Mouse (Mus musculus) myocyte (in vitro differentiated cells): ENCODE results near the gene Tmem56. TPM values are rescaled to one million over a fixed set of nuclear protein-coding genes. Genes with fewer than 3 reads are reported as not detected.

Experiments
- H3K27me3 ChIP-seq: one replicate; pipeline ENCODE4 v1.6.1; 2011; ENCODE audit not compliant: control insufficient read depth, insufficient read depth, insufficient read length
- H3K36me3 ChIP-seq: one replicate; pipeline ENCODE4 v1.6.1; 2011; ENCODE audit not compliant: control insufficient read depth, insufficient read depth
- H3K4me2 ChIP-seq: one replicate; pipeline ENCODE4 v1.6.1; 2011; ENCODE audit warnings: low read depth, control low read depth
- H3K4me3 ChIP-seq: one replicate; pipeline ENCODE4 v1.5.1; 2011; ENCODE audit warnings: mild to moderate bottlenecking, control low read depth, moderate library complexity
- H3K79me2 ChIP-seq: one replicate; pipeline ENCODE4 v1.6.1; 2011; ENCODE audit not compliant: control insufficient read depth, insufficient read depth
- H3ac ChIP-seq: one replicate; pipeline ENCODE4 v1.6.1; 2011; ENCODE audit not compliant: control insufficient read depth, insufficient read length
- CEBPB ChIP-seq: IDR thresholded peaks from 2 replicates; pipeline ENCODE4 v1.6.1; 2011; ENCODE audit warnings: mild to moderate bottlenecking, moderate library complexity; ENCODE audit not compliant: poor library complexity, insufficient read depth, severe bottlenecking
- E2F4 ChIP-seq: IDR thresholded peaks from one replicate; pipeline ENCODE4 v1.6.1; 2011; ENCODE audit warnings: mild to moderate bottlenecking, control low read depth, moderate library complexity; ENCODE audit not compliant: insufficient read depth
- MAX ChIP-seq: IDR thresholded peaks from one replicate; pipeline ENCODE4 v1.6.1; 2011; ENCODE audit warnings: low read depth, mild to moderate bottlenecking, control low read depth
- MYOD1 ChIP-seq, 3 experiments: IDR thresholded peaks; one replicate each; pipeline ENCODE4 v1.6.1; 2011; ENCODE audit warnings: control low read depth in 2 of 3, low read depth in 2 of 3, mild to moderate bottlenecking in 2 of 3, moderate library complexity in 1 of 3; ENCODE audit not compliant: insufficient read length in 2 of 3, control insufficient read depth in 1 of 3
- MYOG ChIP-seq, 3 experiments: IDR thresholded peaks; one replicate each; pipeline ENCODE4 v1.6.1; 2011; ENCODE audit warnings: control low read depth in 2 of 3, low read depth in 2 of 3, mild to moderate bottlenecking in 2 of 3; ENCODE audit not compliant: insufficient read length in 2 of 3, control insufficient read depth in 1 of 3, insufficient read depth in 1 of 3
- POLR2A ChIP-seq: IDR thresholded peaks from one replicate; pipeline ENCODE4 v1.6.1; 2011; ENCODE audit warnings: low read depth, mild to moderate bottlenecking, control low read depth, moderate library complexity; ENCODE audit not compliant: insufficient read length
- POLR2AphosphoS2 ChIP-seq: IDR thresholded peaks from one replicate; pipeline ENCODE4 v1.6.1; 2011; ENCODE audit warnings: low read depth, control low read depth; ENCODE audit not compliant: insufficient read length
- REST ChIP-seq: IDR thresholded peaks from one replicate; pipeline ENCODE4 v1.6.1; 2011; ENCODE audit warnings: mild to moderate bottlenecking, control low read depth, moderate library complexity; ENCODE audit not compliant: insufficient read depth, insufficient read length
- SRF ChIP-seq: IDR thresholded peaks from one replicate; pipeline ENCODE4 v1.6.1; 2011; ENCODE audit warnings: low read depth; ENCODE audit not compliant: control insufficient read depth, insufficient read length
- TCF12 ChIP-seq: IDR thresholded peaks from one replicate; pipeline ENCODE4 v1.6.1; 2011; ENCODE audit warnings: mild to moderate bottlenecking, control low read depth; ENCODE audit not compliant: poor library complexity, insufficient read depth, severe bottlenecking
- TCF3 ChIP-seq: IDR thresholded peaks from one replicate; pipeline ENCODE4 v1.6.1; 2011; ENCODE audit warnings: low read depth, control low read depth; ENCODE audit not compliant: insufficient read length
- USF1 ChIP-seq: IDR thresholded peaks from one replicate; pipeline ENCODE4 v1.6.1; 2011; ENCODE audit warnings: low read depth, mild to moderate bottlenecking, control low read depth, moderate library complexity
- polyA plus RNA-seq: library from polyadenylated mRNA; unstranded; fragments of >200 nt; fragmentation: generic; extraction: Trizol; gene quantifications from one replicate; pipeline ENCODE4 v1.2.1, GENCODE M21; 2012; ENCODE audit warnings: missing spikeins

Gene Tmem56
- polyA plus RNA-seq, 1 experiment, result 0.13 TPM

GRCm38 (mm10) chr3:121320896-121321295 is 38.0 kb upstream of the Tmem56 start:
- no peak overlapping the region for H3K4me2 ChIP-seq
- H3K27me3 ChIP-seq, result no peaks in the 10 kb centered on the region
- no peaks in the 10 kb centered on the region for H3K36me3 ChIP-seq
- no peak for TF ChIP-seq MYOD1 (IDR thresholded peaks at IDR 0.05; ENCODE audit: control insufficient read depth in 1 of 3, insufficient read length in 2 of 3, low read depth in 2 of 3)
- TF ChIP-seq USF1, result no peak
- no peak for TF ChIP-seq MYOG (IDR thresholded peaks at IDR 0.05; ENCODE audit: control insufficient read depth in 1 of 3, insufficient read depth in 1 of 3, insufficient read length in 2 of 3, low read depth in 2 of 3)
- TF ChIP-seq SRF, result no peak
- TF ChIP-seq REST, result no peak
- no peak for TF ChIP-seq CEBPB
- TF ChIP-seq POLR2AphosphoS2, result no peak
- TF ChIP-seq MAX, result no peak
- no peak for TF ChIP-seq TCF12
- TF ChIP-seq POLR2A, result no peak
- TF ChIP-seq TCF3, result no peak
- no peak for TF ChIP-seq E2F4
- no peak overlapping the region for H3K4me3 ChIP-seq
- no peaks in the 10 kb centered on the region for H3K79me2 ChIP-seq
- no peak overlapping the region for H3ac ChIP-seq

GRCm38 (mm10) chr3:121319906-121320305 is 37.0 kb upstream of the Tmem56 start:
- Histone ChIP-seq H3K36me3 (no peaks in the 10 kb centered on the region), H3K79me2 (no peaks in the 10 kb centered on the region), H3K4me3 (no peak overlapping the region), H3ac (no peak overlapping the region), H3K4me2 (no peak overlapping the region), H3K27me3 (no peaks in the 10 kb centered on the region)
- TF ChIP-seq USF1, result no peak
- no peak for TF ChIP-seq SRF
- no peak for TF ChIP-seq CEBPB
- no peak for TF ChIP-seq POLR2AphosphoS2
- TF ChIP-seq MAX, result no peak
- TF ChIP-seq MYOG (IDR thresholded peaks at IDR 0.05; ENCODE audit: control insufficient read depth in 1 of 3, insufficient read depth in 1 of 3, insufficient read length in 2 of 3, low read depth in 2 of 3), result no peak
- no peak for TF ChIP-seq REST
- no peak for TF ChIP-seq E2F4
- TF ChIP-seq TCF3, result no peak
- TF ChIP-seq TCF12, result no peak
- TF ChIP-seq POLR2A, result no peak
- TF ChIP-seq MYOD1 (IDR thresholded peaks at IDR 0.05; ENCODE audit: control insufficient read depth in 1 of 3, insufficient read length in 2 of 3, low read depth in 2 of 3), result no peak

DNA sequence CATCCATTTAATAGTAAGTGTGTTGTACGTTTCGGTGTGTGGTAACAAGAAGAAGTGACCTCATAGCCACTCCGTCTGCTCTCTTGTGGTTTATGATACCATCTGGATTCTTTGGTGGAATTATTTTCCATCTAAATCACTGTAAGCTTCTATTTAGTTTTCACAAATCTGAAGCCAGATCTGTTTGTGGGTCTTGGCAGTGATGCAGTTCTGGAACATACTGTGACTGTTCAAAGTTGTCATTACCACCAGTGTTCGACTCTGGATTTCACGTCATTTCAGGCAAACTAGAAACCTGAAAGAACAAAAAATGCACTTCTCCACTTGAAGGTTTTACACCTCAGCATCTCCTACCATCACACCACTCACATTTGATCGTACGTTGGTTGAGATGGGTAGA is 32.6 kb upstream of the Tmem56 start:
- no peaks in the 10 kb centered on the region for H3K36me3 ChIP-seq
- no peaks in the 10 kb centered on the region for H3K27me3 ChIP-seq
- TF ChIP-seq POLR2A, result no peak
- no peak for TF ChIP-seq MAX
- TF ChIP-seq TCF3, result no peak
- TF ChIP-seq TCF12, result no peak
- TF ChIP-seq CEBPB, result no peak
- H3K79me2 ChIP-seq, result no peaks in the 10 kb centered on the region
- H3ac ChIP-seq, result no peak overlapping the region
- no peak overlapping the region for H3K4me2 ChIP-seq
- H3K4me3 ChIP-seq, result no peak overlapping the region

GRCm38 (mm10) chr3:121314149-121314548 is 31.3 kb upstream of the Tmem56 start:
- Histone ChIP-seq H3ac (no peak overlapping the region), H3K4me2 (peak overlapping the region; percentile 14), H3K36me3 (no peaks in the 10 kb centered on the region), H3K4me3 (no peak overlapping the region), H3K27me3 (no peaks in the 10 kb centered on the region), H3K79me2 (no peaks in the 10 kb centered on the region)
- TF ChIP-seq MYOG (IDR thresholded peaks at IDR 0.05; ENCODE audit: control insufficient read depth in 1 of 3, insufficient read depth in 1 of 3, insufficient read length in 2 of 3, low read depth in 2 of 3) (peak in 1 of 3 experiments; percentile 59), USF1 (no peak), REST (no peak), SRF (no peak), TCF3 (no peak), E2F4 (no peak), TCF12 (peak; percentile 60), MYOD1 (IDR thresholded peaks at IDR 0.05; ENCODE audit: control insufficient read depth in 1 of 3, insufficient read length in 2 of 3, low read depth in 2 of 3) (peak; percentile 81 to 94 (median 92))

GRCm38 (mm10) chr3:121312979-121313378 is 30.1 kb upstream of the Tmem56 start:
- Histone ChIP-seq H3K79me2 (no peaks in the 10 kb centered on the region), H3K27me3 (no peaks in the 10 kb centered on the region)
- no peak for TF ChIP-seq TCF12
- TF ChIP-seq E2F4, result no peak
- no peak for TF ChIP-seq MYOG (IDR thresholded peaks at IDR 0.05; ENCODE audit: control insufficient read depth in 1 of 3, insufficient read depth in 1 of 3, insufficient read length in 2 of 3, low read depth in 2 of 3)
- TF ChIP-seq POLR2A, result no peak
- TF ChIP-seq USF1, result no peak
- no peak for TF ChIP-seq SRF
- TF ChIP-seq MAX, result no peak
- TF ChIP-seq REST, result no peak

More at GRCm38 (mm10) chr3:121312979-121313378, 30.1 kb upstream of the Tmem56 start:
- Histone ChIP-seq H3K36me3 (no peaks in the 10 kb centered on the region), H3K4me2 (no peak overlapping the region), H3ac (no peak overlapping the region), H3K4me3 (no peak overlapping the region)
